Mouse (Mus musculus): ENCODE results near the gene Anapc15. TPM values are rescaled to one million over a fixed set of nuclear protein-coding genes. Genes with fewer than 3 reads are reported as not detected.

Anapc15 gene
- polyA plus RNA-seq, 1 experiment from 2014 or later: 66.3 TPM

GRCm38 (mm10) chr7:101867482-101867881, 4.0 kb downstream of the Anapc15 start:
- Histone ChIP-seq H3K4me1 (ENCODE audit: control insufficient read depth, insufficient read depth, low read length) (peaks cover 2% of the 10 kb centered on the region; the same call in 1 of the 2 replicates), H3K9me3 (ENCODE audit: control insufficient read depth, low read length) (no peaks in the 10 kb centered on the region)
- 97% methylated on average over 4 of the region's 4 CpGs for WGBS

GRCm38 (mm10) chr7:101868241-101869162, 5.0 kb downstream of the Anapc15 start:
- peak overlapping the region; percentile 53 for H3K9ac ChIP-seq (ENCODE audit: low read depth, low read length)
- no peaks in the 10 kb centered on the region for H3K9me3 ChIP-seq (ENCODE audit: control insufficient read depth, low read length)
- H3K4me3 ChIP-seq (ENCODE audit: low read length): peak overlapping the region; percentile 41
- WGBS: 65% methylated on average over 13 of the region's 13 CpGs
- H3K4me1 ChIP-seq (ENCODE audit: control insufficient read depth, insufficient read depth, low read length): peaks cover 2% of the 10 kb centered on the region; the same call in 1 of the 2 replicates
- H3K27me3 ChIP-seq (replicated peaks; ENCODE audit: control insufficient read depth, insufficient read depth, low read length): no peaks in the 10 kb centered on the region
- H3K36me3 ChIP-seq (ENCODE audit: control insufficient read depth, insufficient read depth, low read length): no peaks in the 10 kb centered on the region
- peak overlapping the region; percentile 45 for H3K4me2 ChIP-seq (ENCODE audit: low read depth, low read length)
- no peak; the same call in 1 of the 2 replicates for ATAC-seq
- H3K27ac ChIP-seq (ENCODE audit: low read length): 0 out of 2 replicates have a peak overlapping the region, but pooled peaks have one; percentile 31

More at GRCm38 (mm10) chr7:101867482-101867881, 4.0 kb downstream of the Anapc15 start:
- Histone ChIP-seq H3K27ac (ENCODE audit: low read length) (no peak overlapping the region), H3K36me3 (ENCODE audit: control insufficient read depth, insufficient read depth, low read length) (no peaks in the 10 kb centered on the region), H3K27me3 (replicated peaks; ENCODE audit: control insufficient read depth, insufficient read depth, low read length) (no peaks in the 10 kb centered on the region), H3K4me3 (ENCODE audit: low read length) (no peak overlapping the region), H3K9ac (ENCODE audit: low read depth, low read length) (no peak overlapping the region), H3K4me2 (ENCODE audit: low read depth, low read length) (no peak overlapping the region)
- no peak for ATAC-seq

- Histone ChIP-seq H3K4me2 (ENCODE audit: low read depth, low read length) (peak overlapping the region; percentile 45), H3K9ac (ENCODE audit: low read depth, low read length) (peak overlapping the region; percentile 53), H3K9me3 (ENCODE audit: control insufficient read depth, low read length) (no peaks in the 10 kb centered on the region), H3K36me3 (ENCODE audit: control insufficient read depth, insufficient read depth, low read length) (no peaks in the 10 kb centered on the region), H3K27me3 (replicated peaks; ENCODE audit: control insufficient read depth, insufficient read depth, low read length) (no peaks in the 10 kb centered on the region), H3K27ac (ENCODE audit: low read length) (0 out of 2 replicates have a peak overlapping the region, but pooled peaks have one; percentile 69), H3K4me3 (ENCODE audit: low read length) (peak overlapping the region; percentile 41), H3K4me1 (ENCODE audit: control insufficient read depth, insufficient read depth, low read length) (peaks cover 2% of the 10 kb centered on the region; the same call in 1 of the 2 replicates)
- WGBS: 57% methylated on average over 7 of the region's 7 CpGs
- ATAC-seq: peak; percentile 27; the same call in 1 of the 2 replicates
Measured at GRCm38 (mm10) chr7:101869163-101869500, 5.6 kb downstream of the Anapc15 start.

GRCm38 (mm10) chr7:101870629-101871028, 7.1 kb downstream of the Anapc15 start, which contains the start of gene Folr1:
Folr1 (minus strand) TSS chr7:101870788.
- H3K4me3 ChIP-seq (ENCODE audit: low read length): peak within 1 kb of the TSS; percentile 41
- WGBS: 35% methylated on average over 2 of the region's 2 CpGs

GRCm38 (mm10) chr7:101871296-101871695, 7.8 kb downstream of the Anapc15 start:
- no peak overlapping the region for H3K9ac ChIP-seq (ENCODE audit: low read depth, low read length)
- ATAC-seq: peak; percentile 49
- 69% methylated on average over 3 of the region's 3 CpGs for WGBS
- no peaks in the 10 kb centered on the region for H3K36me3 ChIP-seq (ENCODE audit: control insufficient read depth, insufficient read depth, low read length)
- no peaks in the 10 kb centered on the region for H3K27me3 ChIP-seq (replicated peaks; ENCODE audit: control insufficient read depth, insufficient read depth, low read length)
- H3K9me3 ChIP-seq (ENCODE audit: control insufficient read depth, low read length): no peaks in the 10 kb centered on the region
- H3K4me2 ChIP-seq (ENCODE audit: low read depth, low read length): peak overlapping the region; percentile 7; the same call in 1 of the 2 replicates
- peak overlapping the region; percentile 82 for H3K27ac ChIP-seq (ENCODE audit: low read length)
- H3K4me1 ChIP-seq (ENCODE audit: control insufficient read depth, insufficient read depth, low read length): peaks cover 2% of the 10 kb centered on the region; the same call in 1 of the 2 replicates
- H3K4me3 ChIP-seq (ENCODE audit: low read length): no peak overlapping the region

More at GRCm38 (mm10) chr7:101870629-101871028, 7.1 kb downstream of the Anapc15 start, which contains the start of gene Folr1:
- Histone ChIP-seq H3K4me1 (ENCODE audit: control insufficient read depth, insufficient read depth, low read length) (peaks cover 2% of the 10 kb centered on the region; the same call in 1 of the 2 replicates), H3K4me2 (ENCODE audit: low read depth, low read length) (peak within 1 kb of the TSS; percentile 45), H3K27ac (ENCODE audit: low read length) (peak within 1 kb of the TSS; percentile 82), H3K36me3 (ENCODE audit: control insufficient read depth, insufficient read depth, low read length) (no peaks in the 10 kb centered on the region), H3K27me3 (replicated peaks; ENCODE audit: control insufficient read depth, insufficient read depth, low read length) (no peaks in the 10 kb centered on the region), H3K9me3 (ENCODE audit: control insufficient read depth, low read length) (no peaks in the 10 kb centered on the region), H3K9ac (ENCODE audit: low read depth, low read length) (peak within 1 kb of the TSS; percentile 47)
- ATAC-seq: peak; percentile 93

- H3K4me3 ChIP-seq (ENCODE audit: low read length): no peak overlapping the region
- no peaks in the 10 kb centered on the region for H3K36me3 ChIP-seq (ENCODE audit: control insufficient read depth, insufficient read depth, low read length)
- WGBS: 87% methylated on average over 1 of the region's 1 CpGs
- H3K9me3 ChIP-seq (ENCODE audit: control insufficient read depth, low read length): no peaks in the 10 kb centered on the region
- no peaks in the 10 kb centered on the region for H3K27me3 ChIP-seq (replicated peaks; ENCODE audit: control insufficient read depth, insufficient read depth, low read length)
- no peak overlapping the region for H3K9ac ChIP-seq (ENCODE audit: low read depth, low read length)
- H3K4me1 ChIP-seq (ENCODE audit: control insufficient read depth, insufficient read depth, low read length): no peaks in the 10 kb centered on the region
- ATAC-seq: no peak
- no peak overlapping the region for H3K27ac ChIP-seq (ENCODE audit: low read length)
- H3K4me2 ChIP-seq (ENCODE audit: low read depth, low read length): no peak overlapping the region
Measured at GRCm38 (mm10) chr7:101875978-101876377, 12.5 kb downstream of the Anapc15 start.

- H3K4me2 ChIP-seq (ENCODE audit: low read depth, low read length): no peak overlapping the region
- H3K36me3 ChIP-seq (ENCODE audit: control insufficient read depth, insufficient read depth, low read length): no peaks in the 10 kb centered on the region
- H3K9ac ChIP-seq (ENCODE audit: low read depth, low read length): no peak overlapping the region
- H3K27me3 ChIP-seq (replicated peaks; ENCODE audit: control insufficient read depth, insufficient read depth, low read length): no peaks in the 10 kb centered on the region
- no peak overlapping the region for H3K4me3 ChIP-seq (ENCODE audit: low read length)
- WGBS: 73% methylated on average over 4 of the region's 4 CpGs
- no peaks in the 10 kb centered on the region for H3K4me1 ChIP-seq (ENCODE audit: control insufficient read depth, insufficient read depth, low read length)
- ATAC-seq: no peak
- H3K9me3 ChIP-seq (ENCODE audit: control insufficient read depth, low read length): no peaks in the 10 kb centered on the region
- H3K27ac ChIP-seq (ENCODE audit: low read length): no peak overlapping the region
Measured at GRCm38 (mm10) chr7:101880855-101881254, 17.3 kb downstream of the Anapc15 start.

- Histone ChIP-seq H3K36me3 (ENCODE audit: control insufficient read depth, insufficient read depth, low read length) (no peaks in the 10 kb centered on the region), H3K9me3 (ENCODE audit: control insufficient read depth, low read length) (no peaks in the 10 kb centered on the region), H3K27ac (ENCODE audit: low read length) (no peak overlapping the region), H3K9ac (ENCODE audit: low read depth, low read length) (no peak overlapping the region), H3K4me1 (ENCODE audit: control insufficient read depth, insufficient read depth, low read length) (no peaks in the 10 kb centered on the region), H3K27me3 (replicated peaks; ENCODE audit: control insufficient read depth, insufficient read depth, low read length) (no peaks in the 10 kb centered on the region), H3K4me3 (ENCODE audit: low read length) (no peak overlapping the region), H3K4me2 (ENCODE audit: low read depth, low read length) (no peak overlapping the region)
- 65% methylated on average over 9 of the region's 9 CpGs for WGBS
- no peak for ATAC-seq
Measured at GRCm38 (mm10) chr7:101882413-101883154, 19.1 kb downstream of the Anapc15 start.

GRCm38 (mm10) chr7:101884160-101884559, 20.6 kb downstream of the Anapc15 start:
- no peaks in the 10 kb centered on the region for H3K9me3 ChIP-seq (ENCODE audit: control insufficient read depth, low read length)
- no peak overlapping the region for H3K27ac ChIP-seq (ENCODE audit: low read length)
- H3K36me3 ChIP-seq (ENCODE audit: control insufficient read depth, insufficient read depth, low read length): no peaks in the 10 kb centered on the region
- ATAC-seq: no peak
- 97% methylated on average over 4 of the region's 4 CpGs for WGBS
- H3K4me1 ChIP-seq (ENCODE audit: control insufficient read depth, insufficient read depth, low read length): no peaks in the 10 kb centered on the region
- H3K4me2 ChIP-seq (ENCODE audit: low read depth, low read length): no peak overlapping the region
- H3K4me3 ChIP-seq (ENCODE audit: low read length): no peak overlapping the region
- no peak overlapping the region for H3K9ac ChIP-seq (ENCODE audit: low read depth, low read length)
- H3K27me3 ChIP-seq (replicated peaks; ENCODE audit: control insufficient read depth, insufficient read depth, low read length): no peaks in the 10 kb centered on the region
